Mouse (Mus musculus): Measurements from ENCODE around the gene Otogl. TPM values are rescaled to one million over a fixed set of nuclear protein-coding genes. Genes with fewer than 3 reads are reported as not detected.
A peak's percentile ranks its signal among the peaks of the same experiment; 100 is the strongest.

The Otogl gene
- polyA plus RNA-seq, 1 experiment from 2014 or later = 0.08 TPM

- ATAC-seq (ENCODE audit: insufficient number of reproducible peaks, insufficient read depth, low FRiP score, low read depth) = no peak
- H3K9ac ChIP-seq (ENCODE audit: low read length) = no peak overlapping the region
- 77% methylated on average over 3 of the region's 3 CpGs for WGBS
- no peaks in the 10 kb centered on the region for H3K9me3 ChIP-seq (ENCODE audit: control insufficient read depth, low read length)
- no peak overlapping the region for H3K4me3 ChIP-seq (ENCODE audit: control insufficient read depth in 1 of 2, insufficient read depth in 1 of 2, low read depth in 1 of 2, low read length in 2 of 2)
- peaks cover 4 to 10% of the 10 kb centered on the region in 2 experiments for H3K4me1 ChIP-seq (ENCODE audit: control insufficient read depth in 2 of 2, insufficient read depth in 2 of 2, low read length in 2 of 2)
- H3K4me2 ChIP-seq (ENCODE audit: low read length) = no peak overlapping the region
- no peaks in the 10 kb centered on the region for H3K27me3 ChIP-seq (ENCODE audit: control insufficient read depth, insufficient read depth, low read length)
- no peaks in the 10 kb centered on the region for H3K36me3 ChIP-seq (ENCODE audit: control insufficient read depth, insufficient read depth, low read length)
- H3K27ac ChIP-seq (replicated peaks in 1 of 2; ENCODE audit: control insufficient read depth in 1 of 2, insufficient read depth in 1 of 2, low read depth in 2 of 2, low read length in 2 of 2) = no peak overlapping the region
Observed at GRCm38 (mm10) chr10:107943859-107944258, 31.9 kb upstream of the Otogl start.

GRCm38 (mm10) chr10:107941188-107941900 is 29.4 kb upstream of the Otogl start:
- no peak for ATAC-seq (ENCODE audit: insufficient number of reproducible peaks, insufficient read depth, low FRiP score, low read depth)
- H3K27ac ChIP-seq (replicated peaks in 1 of 2; ENCODE audit: control insufficient read depth in 1 of 2, insufficient read depth in 1 of 2, low read depth in 2 of 2, low read length in 2 of 2) = 0 out of 4 replicates have a peak overlapping the region, but pooled peaks of 1 of the 2 experiments have one; percentile 6
- no peak overlapping the region for H3K4me3 ChIP-seq (ENCODE audit: control insufficient read depth in 1 of 2, insufficient read depth in 1 of 2, low read depth in 1 of 2, low read length in 2 of 2)
- no peaks in the 10 kb centered on the region for H3K36me3 ChIP-seq (ENCODE audit: control insufficient read depth, insufficient read depth, low read length)
- no peaks in the 10 kb centered on the region for H3K9me3 ChIP-seq (ENCODE audit: control insufficient read depth, low read length)
- 92% methylated on average over 4 of the region's 4 CpGs for WGBS
- H3K4me2 ChIP-seq (ENCODE audit: low read length) = no peak overlapping the region
- no peaks in the 10 kb centered on the region for H3K27me3 ChIP-seq (ENCODE audit: control insufficient read depth, insufficient read depth, low read length)
- H3K4me1 ChIP-seq (ENCODE audit: control insufficient read depth in 2 of 2, insufficient read depth in 2 of 2, low read length in 2 of 2) = peaks cover 4 to 10% of the 10 kb centered on the region in 2 experiments
- H3K9ac ChIP-seq (ENCODE audit: low read length) = no peak overlapping the region

GRCm38 (mm10) chr10:107940302-107940701 is 28.4 kb upstream of the Otogl start:
- H3K9me3 ChIP-seq (ENCODE audit: control insufficient read depth, low read length) = no peaks in the 10 kb centered on the region
- H3K4me2 ChIP-seq (ENCODE audit: low read length) = peak overlapping the region; percentile 35
- peak overlapping the region in 1 of 2 experiments; percentile 25; a peak in 1 of 4 replicates for H3K27ac ChIP-seq (replicated peaks in 1 of 2; ENCODE audit: control insufficient read depth in 1 of 2, insufficient read depth in 1 of 2, low read depth in 2 of 2, low read length in 2 of 2)
- H3K4me3 ChIP-seq (ENCODE audit: control insufficient read depth in 1 of 2, insufficient read depth in 1 of 2, low read depth in 1 of 2, low read length in 2 of 2) = no peak overlapping the region
- no peaks in the 10 kb centered on the region for H3K27me3 ChIP-seq (ENCODE audit: control insufficient read depth, insufficient read depth, low read length)
- ATAC-seq (ENCODE audit: insufficient number of reproducible peaks, insufficient read depth, low FRiP score, low read depth) = peak; percentile 54; the same call in 1 of the 2 replicates
- no peak overlapping the region for H3K9ac ChIP-seq (ENCODE audit: low read length)
- peaks cover 4 to 10% of the 10 kb centered on the region in 2 experiments for H3K4me1 ChIP-seq (ENCODE audit: control insufficient read depth in 2 of 2, insufficient read depth in 2 of 2, low read length in 2 of 2)
- no peaks in the 10 kb centered on the region for H3K36me3 ChIP-seq (ENCODE audit: control insufficient read depth, insufficient read depth, low read length)
- 11% methylated on average over 6 of the region's 6 CpGs for WGBS

- no peak overlapping the region for H3K4me3 ChIP-seq (ENCODE audit: control insufficient read depth in 1 of 2, insufficient read depth in 1 of 2, low read depth in 1 of 2, low read length in 2 of 2)
- ATAC-seq (ENCODE audit: insufficient number of reproducible peaks, insufficient read depth, low FRiP score, low read depth) = no peak
- H3K27me3 ChIP-seq (ENCODE audit: control insufficient read depth, insufficient read depth, low read length) = no peaks in the 10 kb centered on the region
- WGBS = 75% methylated on average over 6 of the region's 6 CpGs
- no peaks in the 10 kb centered on the region for H3K36me3 ChIP-seq (ENCODE audit: control insufficient read depth, insufficient read depth, low read length)
- H3K9ac ChIP-seq (ENCODE audit: low read length) = no peak overlapping the region
- no peaks in the 10 kb centered on the region for H3K9me3 ChIP-seq (ENCODE audit: control insufficient read depth, low read length)
- H3K27ac ChIP-seq (replicated peaks in 1 of 2; ENCODE audit: control insufficient read depth in 1 of 2, insufficient read depth in 1 of 2, low read depth in 2 of 2, low read length in 2 of 2) = peak overlapping the region; percentile 25 to 42; a peak in 2 of 4 replicates
- peak overlapping the region; percentile 35 for H3K4me2 ChIP-seq (ENCODE audit: low read length)
- H3K4me1 ChIP-seq (ENCODE audit: control insufficient read depth in 2 of 2, insufficient read depth in 2 of 2, low read length in 2 of 2) = peaks cover 4 to 10% of the 10 kb centered on the region in 2 experiments
Observed at GRCm38 (mm10) chr10:107939821-107940220, 27.9 kb upstream of the Otogl start.

- no peak overlapping the region for H3K27ac ChIP-seq (replicated peaks in 1 of 2; ENCODE audit: control insufficient read depth in 1 of 2, insufficient read depth in 1 of 2, low read depth in 2 of 2, low read length in 2 of 2)
- no peak overlapping the region for H3K4me2 ChIP-seq (ENCODE audit: low read length)
- ATAC-seq (ENCODE audit: insufficient number of reproducible peaks, insufficient read depth, low FRiP score, low read depth) = no peak
- 75% methylated on average over 3 of the region's 3 CpGs for WGBS
- H3K27me3 ChIP-seq (ENCODE audit: control insufficient read depth, insufficient read depth, low read length) = no peaks in the 10 kb centered on the region
- H3K4me3 ChIP-seq (ENCODE audit: control insufficient read depth in 1 of 2, insufficient read depth in 1 of 2, low read depth in 1 of 2, low read length in 2 of 2) = no peak overlapping the region
- H3K9me3 ChIP-seq (ENCODE audit: control insufficient read depth, low read length) = no peaks in the 10 kb centered on the region
- no peak overlapping the region for H3K9ac ChIP-seq (ENCODE audit: low read length)
- H3K36me3 ChIP-seq (ENCODE audit: control insufficient read depth, insufficient read depth, low read length) = no peaks in the 10 kb centered on the region
- H3K4me1 ChIP-seq (ENCODE audit: control insufficient read depth in 2 of 2, insufficient read depth in 2 of 2, low read length in 2 of 2) = peaks cover 8 to 37% of the 10 kb centered on the region in 2 experiments
Observed at GRCm38 (mm10) chr10:107934055-107934454, 22.1 kb upstream of the Otogl start.

GRCm38 (mm10) chr10:107933527-107933926 is 21.6 kb upstream of the Otogl start:
- Histone ChIP-seq H3K36me3 (ENCODE audit: control insufficient read depth, insufficient read depth, low read length) (no peaks in the 10 kb centered on the region), H3K4me1 (ENCODE audit: control insufficient read depth in 2 of 2, insufficient read depth in 2 of 2, low read length in 2 of 2) (peaks cover 8 to 37% of the 10 kb centered on the region in 2 experiments), H3K4me3 (ENCODE audit: control insufficient read depth in 1 of 2, insufficient read depth in 1 of 2, low read depth in 1 of 2, low read length in 2 of 2) (no peak overlapping the region), H3K4me2 (ENCODE audit: low read length) (no peak overlapping the region), H3K9ac (ENCODE audit: low read length) (no peak overlapping the region), H3K27me3 (ENCODE audit: control insufficient read depth, insufficient read depth, low read length) (no peaks in the 10 kb centered on the region), H3K9me3 (ENCODE audit: control insufficient read depth, low read length) (no peaks in the 10 kb centered on the region), H3K27ac (replicated peaks in 1 of 2; ENCODE audit: control insufficient read depth in 1 of 2, insufficient read depth in 1 of 2, low read depth in 2 of 2, low read length in 2 of 2) (no peak overlapping the region)
- no peak for ATAC-seq (ENCODE audit: insufficient number of reproducible peaks, insufficient read depth, low FRiP score, low read depth)
- 65% methylated on average over 1 of the region's 1 CpGs for WGBS

- H3K27me3 ChIP-seq (ENCODE audit: control insufficient read depth, insufficient read depth, low read length) = no peaks in the 10 kb centered on the region
- WGBS = 19% methylated on average over 9 of the region's 10 CpGs
- peak overlapping the region; percentile 92 to 96 for H3K27ac ChIP-seq (replicated peaks in 1 of 2; ENCODE audit: control insufficient read depth in 1 of 2, insufficient read depth in 1 of 2, low read depth in 2 of 2, low read length in 2 of 2)
- H3K9ac ChIP-seq (ENCODE audit: low read length) = peak overlapping the region; percentile 65
- H3K4me2 ChIP-seq (ENCODE audit: low read length) = peak overlapping the region; percentile 34; the same call in 1 of the 2 replicates
- no peaks in the 10 kb centered on the region for H3K36me3 ChIP-seq (ENCODE audit: control insufficient read depth, insufficient read depth, low read length)
- no peaks in the 10 kb centered on the region for H3K9me3 ChIP-seq (ENCODE audit: control insufficient read depth, low read length)
- peaks cover 8 to 37% of the 10 kb centered on the region in 2 experiments for H3K4me1 ChIP-seq (ENCODE audit: control insufficient read depth in 2 of 2, insufficient read depth in 2 of 2, low read length in 2 of 2)
- H3K4me3 ChIP-seq (ENCODE audit: control insufficient read depth in 1 of 2, insufficient read depth in 1 of 2, low read depth in 1 of 2, low read length in 2 of 2) = no peak overlapping the region
- peak; percentile 72 for ATAC-seq (ENCODE audit: insufficient number of reproducible peaks, insufficient read depth, low FRiP score, low read depth)
Observed at GRCm38 (mm10) chr10:107931833-107932828, 20.2 kb upstream of the Otogl start.

Measured in heart, embryonic 14.5 days (tissue).